Mouse (Mus musculus): ENCODE measurements around the gene Shisa9. TPM values are rescaled to one million over a fixed set of nuclear protein-coding genes. Genes with fewer than 3 reads are reported as not detected.

The Shisa9 gene
- total RNA-seq (2023): not detected

GRCm38 (mm10) chr16:11983616-11984270 lies at the start of gene Shisa9:
Gene Shisa9 (plus strand): TSS chr16:11984113.

Other genes starting within 250 kb of the Shisa9 start
- 1 to 10 TPM; 6.7 to 8.9 TPM for gene Cpped1, start 74.7 kb upstream of the Shisa9 start, total RNA-seq (2023)

Measured in B cell, adult 67 days (primary cell).